Mouse (Mus musculus): ENCODE measurements around the gene Egflam.

The Egflam gene

DNA sequence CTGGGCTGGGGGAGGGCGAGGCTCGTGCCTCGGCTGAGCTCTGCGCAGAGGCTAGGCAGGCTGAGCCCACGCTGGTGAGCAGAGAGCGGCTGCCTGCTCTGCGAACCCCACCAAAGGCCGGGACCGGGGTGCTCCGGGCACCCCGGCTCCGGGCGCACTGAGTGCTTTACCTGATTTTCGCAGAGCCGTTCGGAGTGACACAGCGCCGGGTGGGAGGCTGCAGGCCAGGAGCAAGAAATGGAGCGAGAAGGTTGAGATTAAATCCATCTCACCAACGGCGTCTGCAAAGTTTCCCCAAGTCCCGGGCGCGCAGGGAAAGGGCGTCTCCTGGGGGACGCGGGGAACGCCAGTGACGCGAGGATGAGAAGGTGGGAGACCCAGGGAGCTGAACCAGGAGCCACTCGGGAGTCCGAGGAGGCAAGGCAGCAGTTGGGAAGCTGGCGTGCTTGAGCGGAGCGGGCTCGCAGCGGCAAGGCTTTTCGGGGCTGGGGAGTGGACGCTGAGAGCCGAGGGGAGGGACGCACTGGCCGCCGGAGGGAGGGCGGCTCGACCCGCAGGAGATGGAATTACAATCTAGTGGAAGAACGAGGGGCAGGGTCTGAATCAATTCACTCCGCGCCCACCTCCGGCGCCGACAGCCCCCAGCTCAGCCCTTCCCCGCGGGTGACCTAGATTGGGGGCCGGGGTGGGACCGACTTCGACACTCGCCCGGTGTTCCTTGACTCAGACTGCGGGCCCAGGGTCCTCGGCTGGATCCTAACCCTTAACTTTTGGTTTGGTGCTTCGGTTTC lies at the start of gene Egflam:
Gene Egflam (minus strand): TSS at position 578 of the 791 bp plus-strand sequence.
- in situ Hi-C loops (cut with MboI; ENCODE audit: unreplicated experiment in 2 of 2): no loop called here

DNA sequence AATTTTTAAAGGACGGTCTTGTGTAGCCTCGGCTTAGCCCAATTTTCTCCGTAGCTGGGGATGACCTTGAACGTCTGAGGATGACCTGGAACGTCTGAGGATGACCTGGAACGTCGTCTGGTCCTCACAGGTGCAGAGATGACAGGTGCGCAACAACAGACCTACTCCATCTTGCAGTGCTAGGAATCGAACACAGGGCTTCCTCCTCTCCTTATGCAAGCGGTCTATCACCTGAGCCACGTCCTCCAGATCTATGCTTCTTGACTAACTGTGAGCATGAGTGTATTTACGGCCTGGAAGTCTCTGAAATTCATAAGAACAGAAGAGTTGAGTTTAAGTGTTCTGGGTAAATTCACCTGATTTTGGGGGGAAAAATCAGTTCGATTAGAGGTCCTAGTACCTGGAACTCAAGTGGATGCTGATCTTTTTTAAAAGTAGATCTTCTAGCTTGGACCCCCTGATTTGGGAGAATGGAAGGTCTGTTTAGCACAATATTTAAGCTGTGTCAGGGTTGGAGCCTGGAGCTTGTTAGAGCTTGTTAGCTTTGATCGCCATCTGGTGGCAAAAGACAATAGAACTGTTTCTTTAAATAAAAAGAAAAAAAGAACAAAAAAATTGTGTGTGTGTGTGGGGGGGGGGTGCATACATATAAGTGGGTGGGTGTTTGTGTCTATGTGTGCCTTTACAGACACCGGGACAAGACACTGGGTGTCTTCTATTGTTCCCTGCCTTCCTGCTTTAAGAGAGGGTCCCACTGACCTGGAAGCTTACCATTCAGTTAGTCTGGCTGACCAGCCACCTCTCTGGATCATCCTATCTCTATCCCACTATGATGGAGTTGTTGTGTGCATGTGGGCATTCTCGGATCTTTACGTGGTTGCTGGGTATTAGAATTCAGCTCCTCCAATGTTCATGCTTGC lies 45.5 kb upstream of the Egflam start:
- in situ Hi-C loops (cut with MboI; ENCODE audit: unreplicated experiment in 2 of 2): loop anchor here in 1 of 2 experiments (10.0 kb wide), 1 partner anchor 539 kb away; no protein-coding TSS in a partner anchor

DNA sequence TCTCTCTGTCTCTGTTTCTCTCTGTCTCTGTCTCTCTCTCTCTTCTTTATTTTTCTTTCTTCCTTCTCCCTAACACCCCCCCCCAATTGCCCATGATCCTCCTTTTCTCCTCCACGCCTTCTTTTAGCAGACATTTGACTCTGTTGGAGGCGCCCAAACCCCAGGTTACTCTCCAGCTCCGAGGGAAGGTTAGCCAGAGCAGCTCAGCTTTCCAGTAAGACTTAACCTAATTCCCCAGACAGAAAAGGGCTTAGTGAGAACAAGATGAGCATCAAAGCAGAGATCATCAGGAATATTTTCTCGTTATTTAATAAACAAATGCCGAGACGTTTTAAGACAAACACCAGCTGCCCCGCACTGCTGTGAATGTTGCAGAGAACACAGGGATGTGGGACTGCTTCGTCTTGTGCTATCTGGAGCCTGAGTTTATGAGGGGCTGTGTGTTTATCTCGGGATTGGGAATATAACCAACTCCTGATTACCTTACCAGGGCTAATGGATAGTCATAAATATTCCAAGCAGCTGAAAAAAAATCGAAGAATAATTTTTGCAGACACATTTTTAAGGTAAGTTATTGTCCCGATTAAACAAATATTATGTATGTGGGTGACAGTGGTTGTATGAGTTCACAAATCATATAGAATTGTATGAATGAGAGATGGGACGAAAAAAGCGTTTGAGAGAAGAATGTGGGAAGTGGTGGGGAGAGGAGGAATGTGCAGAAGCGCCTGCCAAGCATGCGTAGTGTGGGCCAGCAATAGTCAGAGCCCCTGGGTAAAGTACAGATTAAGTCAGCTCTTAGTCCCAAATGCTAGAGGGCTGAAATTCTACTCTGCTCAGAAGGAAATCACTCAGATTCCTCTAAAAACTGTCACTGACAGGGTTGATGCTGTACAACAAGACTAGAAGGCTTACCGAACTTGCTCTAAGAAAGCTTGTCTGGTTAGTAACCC lies 44.2 kb upstream of the Egflam start:
- in situ Hi-C loops (cut with MboI; ENCODE audit: unreplicated experiment in 2 of 2): loop anchor here in 1 of 2 experiments (10.0 kb wide), 1 partner anchor 538 kb away; no protein-coding TSS in a partner anchor

DNA sequence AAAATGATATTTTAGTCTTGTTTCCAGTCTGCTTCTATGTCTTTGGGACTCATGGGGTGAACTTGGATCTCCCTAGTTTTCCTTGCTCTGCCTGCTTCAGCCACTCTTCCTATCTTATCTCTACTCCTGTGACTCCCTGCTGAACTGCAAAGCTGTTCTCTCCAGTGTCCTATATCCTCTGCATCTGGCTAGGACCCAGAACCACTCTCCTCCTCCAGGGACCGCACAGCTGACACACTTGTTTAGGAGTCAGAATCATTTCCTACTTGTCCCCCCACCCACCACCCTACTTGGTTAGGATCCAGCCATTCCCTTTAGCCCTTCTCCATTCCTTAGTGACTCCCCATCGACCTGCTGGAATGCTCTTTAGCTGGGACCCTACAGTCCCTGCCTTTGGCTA lies 26.1 kb upstream of the Egflam start:
- in situ Hi-C loops (cut with MboI; ENCODE audit: unreplicated experiment in 2 of 2): no loop called here

DNA sequence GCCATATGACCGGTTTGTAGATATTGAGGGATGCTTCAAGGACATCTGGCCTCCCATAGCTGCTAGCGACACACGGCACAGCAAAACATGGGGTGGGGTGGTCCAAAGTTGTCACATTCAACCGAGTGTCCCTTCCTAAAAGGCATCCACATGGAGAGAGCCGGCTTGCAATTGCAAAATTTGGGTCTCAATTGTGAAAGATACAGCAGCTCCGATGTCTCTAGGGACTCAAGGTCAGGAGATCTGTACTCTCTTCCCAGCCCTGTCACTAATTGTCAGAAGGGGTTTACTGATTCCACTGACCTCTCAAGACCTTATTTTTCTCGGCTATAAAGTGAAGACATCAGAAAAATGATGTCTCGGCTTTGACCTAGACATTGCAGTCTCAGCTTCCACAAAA lies 6.3 kb upstream of the Egflam start:
- in situ Hi-C loops (cut with MboI; ENCODE audit: unreplicated experiment in 2 of 2): no loop called here

DNA sequence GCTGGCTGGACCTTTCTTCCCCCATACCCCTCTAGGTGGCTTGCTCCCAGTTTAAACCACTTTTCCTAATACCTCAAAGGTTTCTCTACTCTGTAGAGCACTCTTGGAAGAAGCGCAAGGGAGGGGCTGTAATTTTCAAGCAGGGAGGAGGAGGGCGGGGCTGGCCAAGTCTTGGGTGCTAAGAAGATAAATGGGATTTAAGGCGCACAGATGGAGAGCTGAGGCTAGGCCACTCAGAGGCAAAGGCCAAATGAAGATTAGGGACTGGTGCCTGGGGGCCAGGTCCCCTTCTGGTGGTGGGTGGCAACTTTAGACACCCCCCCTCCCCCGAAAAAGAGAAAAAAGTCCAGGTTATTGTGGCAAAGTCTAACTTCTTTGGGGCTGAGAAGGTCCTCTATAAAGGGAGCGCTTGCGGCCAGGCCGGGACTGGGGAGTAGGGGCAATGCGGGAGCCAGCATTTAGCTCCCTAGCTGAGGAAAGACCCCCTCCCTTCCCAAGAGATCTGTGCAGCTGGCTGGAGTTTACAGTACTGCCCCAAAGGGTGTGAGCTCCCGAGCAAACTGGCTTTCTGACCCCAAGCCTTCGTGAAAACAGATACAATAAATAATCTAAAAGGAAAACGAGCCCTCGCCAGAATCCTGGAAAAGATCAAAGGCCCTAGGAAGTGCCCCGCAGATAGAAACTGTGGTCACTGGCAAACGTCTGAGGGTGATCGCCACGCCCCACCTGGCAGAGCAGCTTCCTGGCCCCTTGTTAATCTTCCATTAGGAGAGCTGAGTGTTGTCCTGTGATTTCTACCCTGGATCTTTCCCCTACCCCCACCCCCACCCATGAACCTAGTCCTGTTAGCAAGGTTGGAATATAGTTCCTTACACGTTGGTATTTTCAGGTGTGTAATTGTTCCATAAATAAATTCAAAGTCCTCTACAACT lies 680 bp upstream of the Egflam start:
- in situ Hi-C loops (cut with MboI; ENCODE audit: unreplicated experiment in 2 of 2): no loop called here

DNA sequence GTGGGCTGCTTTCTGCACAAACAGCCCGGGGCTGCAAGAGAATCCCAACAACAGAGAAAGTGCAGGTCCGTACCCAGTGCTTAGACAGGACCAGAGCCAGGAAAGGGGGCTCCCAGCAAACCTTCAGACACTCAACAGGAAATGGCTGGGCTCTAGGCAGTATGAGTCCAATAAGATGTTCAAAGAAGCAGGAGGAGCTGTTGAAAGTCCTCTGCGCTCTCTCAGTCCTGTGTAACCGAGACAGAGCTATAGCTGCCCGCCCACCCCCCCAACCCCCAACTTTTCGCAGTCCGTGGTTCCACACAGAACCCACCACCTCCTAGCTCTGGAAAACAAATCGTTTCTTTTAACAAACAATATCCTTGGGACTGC lies 763 bp downstream of the Egflam start:
- in situ Hi-C loops (cut with MboI; ENCODE audit: unreplicated experiment in 2 of 2): no loop called here

DNA sequence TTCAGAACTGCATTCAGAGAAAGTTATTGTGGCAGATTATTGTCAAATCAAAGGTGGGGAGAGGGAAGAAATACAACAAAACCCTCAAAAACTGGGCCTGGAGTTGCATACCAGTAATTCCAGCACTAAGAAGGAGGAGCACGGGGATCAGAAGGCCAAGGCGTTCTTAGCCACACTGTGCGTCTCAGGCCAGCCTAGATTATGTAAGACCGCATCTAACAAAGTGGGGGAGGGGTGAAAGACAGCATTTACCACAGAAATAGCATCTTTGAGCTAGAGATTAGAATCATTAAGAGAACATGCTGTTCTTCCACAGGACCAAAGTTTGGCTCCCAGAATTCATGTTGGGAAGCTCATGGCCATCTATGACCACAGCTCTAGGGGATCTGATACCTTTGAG lies 14.8 kb downstream of the Egflam start:
- in situ Hi-C loops (cut with MboI; ENCODE audit: unreplicated experiment in 2 of 2): no loop called here

DNA sequence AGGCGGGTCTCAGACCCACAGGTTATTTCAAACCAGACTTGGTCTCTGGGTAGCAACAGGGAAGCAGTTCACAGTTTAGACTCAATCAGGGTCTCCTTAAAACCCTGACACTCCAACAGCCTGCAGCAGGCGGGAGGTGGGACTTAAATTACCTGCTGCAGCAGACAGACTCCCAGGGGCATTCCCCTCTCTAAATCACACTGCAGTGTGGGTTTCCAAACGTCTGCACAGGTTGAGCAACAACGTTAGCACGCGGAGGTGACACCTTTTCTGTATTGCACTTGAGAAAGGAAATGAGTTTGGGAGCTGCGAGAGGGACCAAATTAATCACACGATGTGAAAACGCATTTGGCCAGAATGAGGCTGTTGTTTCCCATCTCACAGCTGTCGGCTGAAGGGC lies 15.7 kb downstream of the Egflam start:
- in situ Hi-C loops (cut with MboI; ENCODE audit: unreplicated experiment in 2 of 2): no loop called here

DNA sequence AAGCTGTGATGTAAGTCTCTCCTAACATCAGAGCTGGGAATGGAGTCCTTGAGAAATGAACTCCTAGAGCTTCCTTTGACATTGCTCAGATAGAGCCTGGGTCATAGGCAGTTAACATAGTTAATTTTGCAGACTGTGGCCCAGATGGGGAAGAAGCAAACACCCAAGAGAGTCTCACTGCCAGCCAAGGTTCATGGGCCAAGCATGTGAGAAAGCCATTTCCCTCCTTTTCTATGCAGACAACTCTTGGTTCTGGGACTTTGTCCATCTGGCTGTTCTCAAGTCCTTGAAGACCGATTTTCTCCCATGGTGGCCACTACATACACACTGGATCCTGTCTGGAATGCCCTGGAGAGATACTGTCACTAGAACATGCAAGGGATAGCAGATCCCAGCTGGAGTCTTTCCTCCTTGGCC lies 45.6 kb downstream of the Egflam start:
- in situ Hi-C loops (cut with MboI; ENCODE audit: unreplicated experiment in 2 of 2): no loop called here

DNA sequence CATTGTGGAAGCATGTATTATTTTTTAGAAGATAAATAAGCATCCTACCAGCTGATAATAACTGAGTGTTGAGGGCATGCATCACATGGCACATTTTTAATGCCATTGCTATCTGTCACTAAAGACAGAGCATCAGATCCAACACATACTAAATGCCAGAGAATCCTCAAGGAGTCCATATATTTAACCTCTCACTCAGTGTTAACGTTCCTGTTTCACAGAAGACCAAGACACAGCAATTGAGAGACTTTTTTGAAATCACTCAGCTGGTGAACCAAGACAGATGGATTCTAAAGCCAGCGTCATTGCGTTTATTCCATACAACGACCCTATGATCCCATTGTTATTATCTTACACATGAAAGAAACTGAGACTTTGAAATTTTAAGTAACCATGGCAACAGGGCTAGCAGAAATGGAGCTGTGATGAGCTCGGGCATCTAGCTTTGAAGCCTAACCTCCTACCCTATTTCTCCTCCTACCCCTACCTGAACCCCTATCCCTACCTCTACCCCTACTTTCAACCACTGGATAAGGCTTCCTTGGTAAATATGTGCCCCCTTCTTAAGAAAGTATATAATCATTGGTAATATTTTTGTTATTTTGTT lies 57.4 kb downstream of the Egflam start:
- in situ Hi-C loops (cut with MboI; ENCODE audit: unreplicated experiment in 2 of 2): no loop called here

DNA sequence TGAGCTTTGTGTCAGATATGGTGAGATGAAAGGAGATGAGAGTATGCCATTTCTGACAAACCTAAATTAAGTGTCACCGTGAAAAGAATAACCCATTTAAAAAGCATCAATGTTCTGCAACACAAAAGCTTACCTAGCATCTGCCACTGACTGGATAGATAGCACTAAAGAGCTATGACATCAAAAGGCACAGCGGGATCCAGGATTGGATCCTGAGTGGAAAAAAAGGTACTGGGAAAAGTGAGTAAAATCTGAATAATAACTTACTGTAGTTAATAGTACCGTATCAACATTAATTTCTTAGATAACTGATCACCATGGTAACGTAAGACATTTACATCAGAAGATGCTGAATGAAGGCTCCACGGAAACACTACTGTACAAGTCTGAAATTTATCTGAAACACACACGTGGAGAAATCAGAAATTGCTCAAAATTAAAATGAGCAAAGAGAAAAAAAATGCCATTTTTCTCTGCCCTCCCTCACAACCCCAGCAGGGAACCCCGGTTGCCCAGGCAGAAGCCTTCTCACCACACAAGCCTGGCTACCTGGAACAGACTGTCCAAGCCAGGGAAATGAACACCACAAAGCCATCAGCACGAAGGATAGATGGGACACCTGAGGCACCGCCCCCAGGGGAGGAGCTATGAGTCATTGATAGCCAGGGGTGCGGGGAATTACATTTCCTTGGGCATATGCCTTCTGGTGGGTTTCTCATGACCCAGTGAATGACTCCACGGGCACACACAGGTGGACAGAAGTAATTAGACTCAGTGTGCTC lies 63.5 kb downstream of the Egflam start:
- in situ Hi-C loops (cut with MboI; ENCODE audit: unreplicated experiment in 2 of 2): no loop called here

DNA sequence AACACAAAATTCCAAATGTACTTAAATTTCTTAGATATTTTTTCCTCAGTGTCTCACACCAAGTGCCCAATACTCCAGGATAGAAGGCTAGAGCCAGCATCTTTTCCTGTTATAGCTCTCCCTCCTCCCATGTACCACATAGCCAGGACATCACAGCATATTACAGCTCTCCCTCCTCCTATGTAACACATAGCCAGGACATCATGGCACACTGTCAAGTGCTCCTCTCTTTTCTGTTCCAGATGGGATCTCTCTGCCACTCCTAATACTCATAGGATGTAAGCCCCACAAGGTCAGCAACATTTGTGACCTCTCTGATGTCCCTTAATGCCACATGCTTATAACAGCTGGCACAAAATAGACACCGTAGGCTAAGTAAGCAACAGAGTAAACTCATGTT lies 65.3 kb downstream of the Egflam start:
- in situ Hi-C loops (cut with MboI; ENCODE audit: unreplicated experiment in 2 of 2): no loop called here

DNA sequence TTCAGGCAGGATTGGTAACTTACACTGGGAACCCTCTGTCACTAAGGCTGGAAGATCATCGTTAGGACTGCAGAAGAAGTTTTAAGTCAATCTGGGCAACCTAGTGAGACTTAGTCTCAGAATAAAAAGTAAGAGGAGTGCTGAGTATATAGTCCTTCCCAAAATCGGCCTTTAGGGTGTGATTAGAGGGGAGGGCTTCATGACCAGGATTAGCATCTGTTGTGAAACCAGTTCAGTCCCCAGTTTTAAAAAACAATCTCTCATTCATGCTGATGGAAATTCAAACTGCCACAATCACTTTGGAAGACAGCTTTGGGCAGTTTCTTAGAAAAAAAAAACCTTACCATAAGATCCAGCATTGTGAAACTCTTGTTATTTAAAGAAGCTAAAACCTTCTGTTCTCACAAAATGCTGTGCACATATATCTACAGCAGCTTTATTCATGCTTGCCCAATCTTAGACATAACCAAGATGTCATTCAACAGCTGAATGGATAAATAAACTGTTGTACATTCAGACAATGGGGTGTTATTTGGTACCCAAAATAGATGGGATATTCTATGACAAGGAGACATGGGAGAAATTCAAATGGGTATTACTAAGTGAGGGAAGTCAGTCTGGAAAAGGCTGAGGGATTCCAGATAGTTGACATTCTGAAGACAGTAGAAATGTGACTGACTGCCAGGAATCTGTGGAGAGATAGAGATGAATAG lies 75.4 kb downstream of the Egflam start:
- in situ Hi-C loops (cut with MboI; ENCODE audit: unreplicated experiment in 2 of 2): no loop called here

DNA sequence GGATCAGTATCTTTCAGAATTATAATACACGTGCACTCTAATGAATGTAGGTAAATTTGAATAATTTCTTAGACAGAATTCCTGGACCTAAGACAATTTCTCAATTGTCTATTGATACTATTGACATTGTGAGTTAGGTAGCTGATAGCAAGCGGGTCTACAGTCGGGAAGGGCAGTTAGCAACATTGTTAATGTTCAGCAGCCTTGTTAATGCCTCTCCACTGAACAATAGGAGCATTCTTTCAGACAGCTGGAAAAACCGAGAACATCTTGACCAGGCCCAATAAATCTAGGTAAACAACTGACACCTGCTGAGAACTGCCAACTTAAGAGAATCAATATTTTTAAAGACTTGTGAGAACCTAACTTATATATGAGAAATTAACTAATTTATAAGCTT lies 77.3 kb downstream of the Egflam start:
- in situ Hi-C loops (cut with MboI; ENCODE audit: unreplicated experiment in 2 of 2): no loop called here

DNA sequence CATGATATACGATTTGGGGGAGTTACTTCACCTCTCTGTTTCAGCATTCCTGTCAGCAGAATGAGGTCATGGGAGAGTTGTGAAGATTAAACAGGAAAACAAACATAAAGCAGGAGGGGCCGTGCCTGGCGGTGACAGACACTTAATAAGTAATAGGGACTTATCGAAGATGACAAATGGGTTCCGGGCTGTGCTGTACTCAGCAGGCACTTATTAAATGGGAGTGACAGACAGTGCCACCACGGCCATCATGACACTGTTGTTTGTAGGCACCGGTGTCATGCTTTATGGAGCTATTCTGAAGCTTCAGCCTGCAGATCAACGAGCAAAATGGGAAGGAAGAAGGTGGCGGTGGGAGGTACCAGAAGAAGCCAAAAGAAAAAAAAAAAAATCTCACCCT lies 82.7 kb downstream of the Egflam start:
- in situ Hi-C loops (cut with MboI; ENCODE audit: unreplicated experiment in 2 of 2): no loop called here

DNA sequence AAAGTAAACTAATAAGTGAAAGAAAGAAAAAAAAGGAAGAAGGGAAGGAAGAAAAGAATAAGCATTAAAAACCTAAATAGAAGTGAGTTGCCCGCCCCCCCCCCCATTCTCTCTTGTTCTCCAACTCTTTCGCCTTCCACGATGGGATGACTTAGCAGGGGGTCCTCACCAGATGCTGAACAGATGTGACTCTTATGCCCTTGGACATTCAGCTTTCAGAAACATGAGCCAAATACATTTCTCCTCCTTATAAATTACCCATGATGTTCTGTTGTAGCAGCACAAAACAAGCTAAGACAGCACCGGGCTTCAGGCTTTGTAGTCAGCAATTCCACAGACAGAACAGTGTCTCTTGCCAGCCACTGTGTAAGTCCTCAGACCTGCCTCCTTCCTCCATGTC lies 89.5 kb downstream of the Egflam start:
- in situ Hi-C loops (cut with MboI; ENCODE audit: unreplicated experiment in 2 of 2): no loop called here

DNA sequence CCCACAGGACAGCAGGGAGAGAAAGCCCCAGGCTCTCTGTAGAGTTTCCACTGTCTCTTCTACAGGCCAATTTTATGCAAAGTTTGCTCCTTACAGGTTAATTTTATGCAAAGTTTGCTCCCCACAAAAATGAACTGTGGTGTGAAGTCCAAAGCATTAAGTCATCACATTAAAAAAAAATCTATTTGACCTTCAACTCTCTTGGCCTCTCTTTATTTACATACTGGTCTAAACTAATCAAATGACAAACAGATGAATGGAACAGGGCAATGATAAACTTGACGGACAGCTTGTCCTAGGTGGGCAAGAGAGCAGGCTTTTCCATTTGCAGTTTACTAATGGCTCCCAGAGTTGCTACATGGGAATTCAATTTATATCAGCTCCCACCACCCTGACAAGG lies 98.3 kb downstream of the Egflam start:
- in situ Hi-C loops (cut with MboI; ENCODE audit: unreplicated experiment in 2 of 2): no loop called here

Data from v-Abl transformed pro-B cells (cell line).